Mouse (Mus musculus): Measurements from ENCODE around the gene Tet3. TPM values are rescaled to one million over a fixed set of nuclear protein-coding genes. Genes with fewer than 3 reads are reported as not detected.
A peak's percentile ranks its signal among the peaks of the same experiment; 100 is the strongest.

Gene Tet3
- polyA plus RNA-seq, 1 experiment from 2014 or later = 47.1 TPM

- peaks cover 29% of the 10 kb centered on the region for H3K36me3 ChIP-seq (ENCODE audit: control insufficient read depth, insufficient read depth, low read length)
- no peak overlapping the region for H3K4me2 ChIP-seq (ENCODE audit: low read depth, low read length)
- peaks cover 11% of the 10 kb centered on the region for H3K4me1 ChIP-seq (replicated peaks; ENCODE audit: control insufficient read depth, insufficient read depth, low read length)
- 80% methylated on average over 7 of the region's 7 CpGs for WGBS
- no peak overlapping the region for H3K4me3 ChIP-seq (ENCODE audit: low read length)
- H3K27ac ChIP-seq (ENCODE audit: low read length) = no peak overlapping the region
- no peaks in the 10 kb centered on the region for H3K27me3 ChIP-seq (ENCODE audit: control insufficient read depth, insufficient read depth, low read depth, low read length)
- no peaks in the 10 kb centered on the region for H3K9me3 ChIP-seq (ENCODE audit: control insufficient read depth, low read length)
- H3K9ac ChIP-seq (ENCODE audit: low read length) = no peak overlapping the region
- no peak for ATAC-seq (ENCODE audit: low read depth)
Observed at GRCm38 (mm10) chr6:83405511-83406064, 53.3 kb downstream of the Tet3 start.

- 96% methylated on average over 13 of the region's 13 CpGs for WGBS
- peaks cover 29% of the 10 kb centered on the region for H3K36me3 ChIP-seq (ENCODE audit: control insufficient read depth, insufficient read depth, low read length)
- H3K4me3 ChIP-seq (ENCODE audit: low read length) = no peak overlapping the region
- H3K9me3 ChIP-seq (ENCODE audit: control insufficient read depth, low read length) = no peaks in the 10 kb centered on the region
- no peak overlapping the region for H3K9ac ChIP-seq (ENCODE audit: low read length)
- H3K27me3 ChIP-seq (ENCODE audit: control insufficient read depth, insufficient read depth, low read depth, low read length) = no peaks in the 10 kb centered on the region
- no peak overlapping the region for H3K4me2 ChIP-seq (ENCODE audit: low read depth, low read length)
- H3K27ac ChIP-seq (ENCODE audit: low read length) = no peak overlapping the region
- ATAC-seq (ENCODE audit: low read depth) = no peak
- peaks cover under 1% of the 10 kb centered on the region; the same call in 1 of the 2 replicates for H3K4me1 ChIP-seq (replicated peaks; ENCODE audit: control insufficient read depth, insufficient read depth, low read length)
Observed at GRCm38 (mm10) chr6:83404571-83404970, 54.3 kb downstream of the Tet3 start.

- Histone ChIP-seq H3K9ac (ENCODE audit: low read length) (no peak overlapping the region), H3K27me3 (ENCODE audit: control insufficient read depth, insufficient read depth, low read depth, low read length) (no peaks in the 10 kb centered on the region), H3K27ac (ENCODE audit: low read length) (no peak overlapping the region), H3K9me3 (ENCODE audit: control insufficient read depth, low read length) (no peaks in the 10 kb centered on the region), H3K4me2 (ENCODE audit: low read depth, low read length) (no peak overlapping the region), H3K4me1 (replicated peaks; ENCODE audit: control insufficient read depth, insufficient read depth, low read length) (no peaks in the 10 kb centered on the region), H3K4me3 (ENCODE audit: low read length) (no peak overlapping the region), H3K36me3 (ENCODE audit: control insufficient read depth, insufficient read depth, low read length) (peaks cover 29% of the 10 kb centered on the region)
- WGBS = 89% methylated on average over 8 of the region's 8 CpGs
- ATAC-seq (ENCODE audit: low read depth) = no peak
Observed at GRCm38 (mm10) chr6:83403481-83403880, 55.4 kb downstream of the Tet3 start.

- Histone ChIP-seq H3K4me1 (replicated peaks; ENCODE audit: control insufficient read depth, insufficient read depth, low read length) (no peaks in the 10 kb centered on the region), H3K4me2 (ENCODE audit: low read depth, low read length) (no peak overlapping the region), H3K36me3 (ENCODE audit: control insufficient read depth, insufficient read depth, low read length) (peaks cover 53% of the 10 kb centered on the region), H3K4me3 (ENCODE audit: low read length) (no peak overlapping the region), H3K27ac (ENCODE audit: low read length) (no peak overlapping the region), H3K9me3 (ENCODE audit: control insufficient read depth, low read length) (no peaks in the 10 kb centered on the region), H3K9ac (ENCODE audit: low read length) (no peak overlapping the region), H3K27me3 (ENCODE audit: control insufficient read depth, insufficient read depth, low read depth, low read length) (no peaks in the 10 kb centered on the region)
- no peak for ATAC-seq (ENCODE audit: low read depth)
- 67% methylated on average over 3 of the region's 3 CpGs for WGBS
Observed at GRCm38 (mm10) chr6:83399790-83400189, 59.1 kb downstream of the Tet3 start.

GRCm38 (mm10) chr6:83397728-83398127, 61.2 kb downstream of the Tet3 start:
- Histone ChIP-seq H3K9ac (ENCODE audit: low read length) (no peak overlapping the region), H3K27ac (ENCODE audit: low read length) (no peak overlapping the region), H3K4me2 (ENCODE audit: low read depth, low read length) (no peak overlapping the region), H3K4me3 (ENCODE audit: low read length) (no peak overlapping the region), H3K36me3 (ENCODE audit: control insufficient read depth, insufficient read depth, low read length) (peaks cover 34% of the 10 kb centered on the region), H3K27me3 (ENCODE audit: control insufficient read depth, insufficient read depth, low read depth, low read length) (no peaks in the 10 kb centered on the region), H3K9me3 (ENCODE audit: control insufficient read depth, low read length) (no peaks in the 10 kb centered on the region), H3K4me1 (replicated peaks; ENCODE audit: control insufficient read depth, insufficient read depth, low read length) (no peaks in the 10 kb centered on the region)
- 67% methylated on average over 8 of the region's 8 CpGs for WGBS
- no peak for ATAC-seq (ENCODE audit: low read depth)

- no peak overlapping the region for H3K4me3 ChIP-seq (ENCODE audit: low read length)
- H3K27ac ChIP-seq (ENCODE audit: low read length) = no peak overlapping the region
- no peaks in the 10 kb centered on the region for H3K9me3 ChIP-seq (ENCODE audit: control insufficient read depth, low read length)
- H3K4me1 ChIP-seq (replicated peaks; ENCODE audit: control insufficient read depth, insufficient read depth, low read length) = peaks cover 6% of the 10 kb centered on the region; the same call in 1 of the 2 replicates
- no peaks in the 10 kb centered on the region for H3K27me3 ChIP-seq (ENCODE audit: control insufficient read depth, insufficient read depth, low read depth, low read length)
- H3K9ac ChIP-seq (ENCODE audit: low read length) = no peak overlapping the region
- ATAC-seq (ENCODE audit: low read depth) = no peak
- WGBS = 92% methylated on average over 2 of the region's 2 CpGs
- H3K4me2 ChIP-seq (ENCODE audit: low read depth, low read length) = no peak overlapping the region
- H3K36me3 ChIP-seq (ENCODE audit: control insufficient read depth, insufficient read depth, low read length) = peaks cover 24% of the 10 kb centered on the region
Observed at GRCm38 (mm10) chr6:83396711-83397110, 62.2 kb downstream of the Tet3 start.

- ATAC-seq (ENCODE audit: low read depth) = no peak
- no peak overlapping the region for H3K9ac ChIP-seq (ENCODE audit: low read length)
- H3K27me3 ChIP-seq (ENCODE audit: control insufficient read depth, insufficient read depth, low read depth, low read length) = no peaks in the 10 kb centered on the region
- no peaks in the 10 kb centered on the region for H3K9me3 ChIP-seq (ENCODE audit: control insufficient read depth, low read length)
- H3K36me3 ChIP-seq (ENCODE audit: control insufficient read depth, insufficient read depth, low read length) = peaks cover 29% of the 10 kb centered on the region
- H3K27ac ChIP-seq (ENCODE audit: low read length) = no peak overlapping the region
- WGBS = 90% methylated on average over 15 of the region's 15 CpGs
- H3K4me2 ChIP-seq (ENCODE audit: low read depth, low read length) = no peak overlapping the region
- H3K4me3 ChIP-seq (ENCODE audit: low read length) = no peak overlapping the region
- H3K4me1 ChIP-seq (replicated peaks; ENCODE audit: control insufficient read depth, insufficient read depth, low read length) = peaks cover 6% of the 10 kb centered on the region; the same call in 1 of the 2 replicates
Observed at GRCm38 (mm10) chr6:83395544-83396229, 63.2 kb downstream of the Tet3 start.

- peaks cover 29% of the 10 kb centered on the region for H3K36me3 ChIP-seq (ENCODE audit: control insufficient read depth, insufficient read depth, low read length)
- H3K27ac ChIP-seq (ENCODE audit: low read length) = peak overlapping the region; percentile 6; the same call in 1 of the 2 replicates
- peaks cover 6% of the 10 kb centered on the region; the same call in 1 of the 2 replicates for H3K4me1 ChIP-seq (replicated peaks; ENCODE audit: control insufficient read depth, insufficient read depth, low read length)
- no peak overlapping the region for H3K4me2 ChIP-seq (ENCODE audit: low read depth, low read length)
- H3K9me3 ChIP-seq (ENCODE audit: control insufficient read depth, low read length) = no peaks in the 10 kb centered on the region
- H3K9ac ChIP-seq (ENCODE audit: low read length) = no peak overlapping the region
- WGBS = 57% methylated on average over 4 of the region's 4 CpGs
- ATAC-seq (ENCODE audit: low read depth) = peak; percentile 39
- no peak overlapping the region for H3K4me3 ChIP-seq (ENCODE audit: low read length)
- H3K27me3 ChIP-seq (ENCODE audit: control insufficient read depth, insufficient read depth, low read depth, low read length) = no peaks in the 10 kb centered on the region
Observed at GRCm38 (mm10) chr6:83394122-83394521, 64.8 kb downstream of the Tet3 start.

GRCm38 (mm10) chr6:83392166-83392780, 66.6 kb downstream of the Tet3 start:
- Histone ChIP-seq H3K4me3 (ENCODE audit: low read length) (no peak overlapping the region), H3K9ac (ENCODE audit: low read length) (no peak overlapping the region), H3K9me3 (ENCODE audit: control insufficient read depth, low read length) (no peaks in the 10 kb centered on the region), H3K27ac (ENCODE audit: low read length) (peak overlapping the region; percentile 34), H3K4me1 (replicated peaks; ENCODE audit: control insufficient read depth, insufficient read depth, low read length) (peaks cover 6% of the 10 kb centered on the region; the same call in 1 of the 2 replicates), H3K27me3 (ENCODE audit: control insufficient read depth, insufficient read depth, low read depth, low read length) (no peaks in the 10 kb centered on the region), H3K36me3 (ENCODE audit: control insufficient read depth, insufficient read depth, low read length) (peaks cover 21% of the 10 kb centered on the region), H3K4me2 (ENCODE audit: low read depth, low read length) (no peak overlapping the region)
- 62% methylated on average over 8 of the region's 8 CpGs for WGBS
- ATAC-seq (ENCODE audit: low read depth) = 0 out of 2 replicates have a peak, but pooled peaks have one; percentile 31
